Mouse (Mus musculus): ENCODE results near the gene Inpp5k. TPM values are rescaled to one million over a fixed set of nuclear protein-coding genes. Genes with fewer than 3 reads are reported as not detected.

The Inpp5k gene
- polyA plus RNA-seq, 1 experiment from 2014 or later: 26.2 TPM

- H3K27ac ChIP-seq (ENCODE audit: low read depth, low read length): no peak overlapping the region
- H3K27me3 ChIP-seq (ENCODE audit: control insufficient read depth, insufficient read depth, low read length): peaks cover 5% of the 10 kb centered on the region
- DNase-seq (ENCODE audit: low spot score) (no peak), ATAC-seq (ENCODE audit: insufficient read depth, low FRiP score, low TSS enrichment) (no peak)
- no peaks in the 10 kb centered on the region for H3K36me3 ChIP-seq (ENCODE audit: control insufficient read depth, insufficient read depth, low read length)
- no peak overlapping the region for H3K9ac ChIP-seq (ENCODE audit: low read length)
- H3K9me3 ChIP-seq (ENCODE audit: control insufficient read depth, low read length): no peaks in the 10 kb centered on the region
- H3K4me1 ChIP-seq (ENCODE audit: control insufficient read depth, insufficient read depth, low read length): no peaks in the 10 kb centered on the region
- 70% methylated on average over 6 of the region's 6 CpGs for WGBS
- no peak overlapping the region for H3K4me2 ChIP-seq (ENCODE audit: low read depth)
- H3K4me3 ChIP-seq (ENCODE audit: low read depth, low read length): no peak overlapping the region
These were observed 17.0 kb downstream of the Inpp5k start for GRCm38 (mm10) chr11:75647681-75648211.

GRCm38 (mm10) chr11:75649155-75649561 is 18.4 kb downstream of the Inpp5k start:
- Histone ChIP-seq H3K4me2 (ENCODE audit: low read depth) (no peak overlapping the region), H3K4me3 (ENCODE audit: low read depth, low read length) (no peak overlapping the region), H3K4me1 (ENCODE audit: control insufficient read depth, insufficient read depth, low read length) (peaks cover 8% of the 10 kb centered on the region; the same call in 1 of the 2 replicates), H3K27ac (ENCODE audit: low read depth, low read length) (no peak overlapping the region), H3K9me3 (ENCODE audit: control insufficient read depth, low read length) (no peaks in the 10 kb centered on the region), H3K36me3 (ENCODE audit: control insufficient read depth, insufficient read depth, low read length) (no peaks in the 10 kb centered on the region), H3K27me3 (ENCODE audit: control insufficient read depth, insufficient read depth, low read length) (peaks cover 13% of the 10 kb centered on the region), H3K9ac (ENCODE audit: low read length) (no peak overlapping the region)
- ATAC-seq (ENCODE audit: insufficient read depth, low FRiP score, low TSS enrichment) (no peak), DNase-seq (ENCODE audit: low spot score) (no peak)
- 80% methylated on average over 4 of the region's 4 CpGs for WGBS

- peaks cover 14% of the 10 kb centered on the region; the same call in 1 of the 2 replicates for H3K4me1 ChIP-seq (ENCODE audit: control insufficient read depth, insufficient read depth, low read length)
- no peak for DNase-seq (ENCODE audit: low spot score)
- H3K9ac ChIP-seq (ENCODE audit: low read length): peak within 1 kb of the TSS; percentile 76
- H3K27ac ChIP-seq (ENCODE audit: low read depth, low read length): 0 out of 2 replicates have a peak within 1 kb of the TSS, but pooled peaks have one; percentile 44
- H3K27me3 ChIP-seq (ENCODE audit: control insufficient read depth, insufficient read depth, low read length): peaks cover 17% of the 10 kb centered on the region
- ATAC-seq (ENCODE audit: insufficient read depth, low FRiP score, low TSS enrichment): no peak
- 76% methylated on average over 7 of the region's 7 CpGs for WGBS
- H3K4me3 ChIP-seq (ENCODE audit: low read depth, low read length): peak within 1 kb of the TSS; percentile 58
- H3K9me3 ChIP-seq (ENCODE audit: control insufficient read depth, low read length): no peaks in the 10 kb centered on the region
- peak within 1 kb of the TSS; percentile 86 for H3K4me2 ChIP-seq (ENCODE audit: low read depth)
- H3K36me3 ChIP-seq (ENCODE audit: control insufficient read depth, insufficient read depth, low read length): no peaks in the 10 kb centered on the region
These were observed 19.5 kb downstream of the Inpp5k start, which contains the start of gene Myo1c for GRCm38 (mm10) chr11:75650311-75650710. TSS of gene Myo1c (plus strand) at chr11:75650504.

GRCm38 (mm10) chr11:75650958-75651425 is 20.2 kb downstream of the Inpp5k start:
- 0 out of 2 replicates have a peak overlapping the region, but pooled peaks have one; percentile 44 for H3K27ac ChIP-seq (ENCODE audit: low read depth, low read length)
- H3K27me3 ChIP-seq (ENCODE audit: control insufficient read depth, insufficient read depth, low read length): peaks cover 18% of the 10 kb centered on the region
- no peaks in the 10 kb centered on the region for H3K9me3 ChIP-seq (ENCODE audit: control insufficient read depth, low read length)
- no peak for ATAC-seq (ENCODE audit: insufficient read depth, low FRiP score, low TSS enrichment)
- no peak for DNase-seq (ENCODE audit: low spot score)
- peak overlapping the region; percentile 86 for H3K4me2 ChIP-seq (ENCODE audit: low read depth)
- peak overlapping the region; percentile 76 for H3K9ac ChIP-seq (ENCODE audit: low read length)
- peak overlapping the region; percentile 58 for H3K4me3 ChIP-seq (ENCODE audit: low read depth, low read length)
- H3K36me3 ChIP-seq (ENCODE audit: control insufficient read depth, insufficient read depth, low read length): no peaks in the 10 kb centered on the region
- peaks cover 16% of the 10 kb centered on the region; the same call in 1 of the 2 replicates for H3K4me1 ChIP-seq (ENCODE audit: control insufficient read depth, insufficient read depth, low read length)
- WGBS: 45% methylated on average over 13 of the region's 13 CpGs

- Histone ChIP-seq H3K27me3 (ENCODE audit: control insufficient read depth, insufficient read depth, low read length) (peaks cover 18% of the 10 kb centered on the region), H3K36me3 (ENCODE audit: control insufficient read depth, insufficient read depth, low read length) (no peaks in the 10 kb centered on the region), H3K9me3 (ENCODE audit: control insufficient read depth, low read length) (no peaks in the 10 kb centered on the region), H3K9ac (ENCODE audit: low read length) (peak overlapping the region; percentile 76), H3K4me1 (ENCODE audit: control insufficient read depth, insufficient read depth, low read length) (peaks cover 20% of the 10 kb centered on the region), H3K27ac (ENCODE audit: low read depth, low read length) (0 out of 2 replicates have a peak overlapping the region, but pooled peaks have one; percentile 44), H3K4me3 (ENCODE audit: low read depth, low read length) (peak overlapping the region; percentile 58), H3K4me2 (ENCODE audit: low read depth) (peak overlapping the region; percentile 86)
- WGBS: under 1% methylated on average over 50 of the region's 54 CpGs
- DNase-seq (ENCODE audit: low spot score) (peak; percentile 75), ATAC-seq (ENCODE audit: insufficient read depth, low FRiP score, low TSS enrichment) (peak; percentile 46)
These were observed 20.8 kb downstream of the Inpp5k start for GRCm38 (mm10) chr11:75651426-75652221.

- no peak for ATAC-seq (ENCODE audit: insufficient read depth, low FRiP score, low TSS enrichment)
- DNase-seq (ENCODE audit: low spot score): no peak
- WGBS: 17% methylated on average over 20 of the region's 20 CpGs
- peak overlapping the region; percentile 58 for H3K4me3 ChIP-seq (ENCODE audit: low read depth, low read length)
- H3K4me1 ChIP-seq (ENCODE audit: control insufficient read depth, insufficient read depth, low read length): peaks cover 20% of the 10 kb centered on the region
- H3K36me3 ChIP-seq (ENCODE audit: control insufficient read depth, insufficient read depth, low read length): no peaks in the 10 kb centered on the region
- H3K27ac ChIP-seq (ENCODE audit: low read depth, low read length): no peak overlapping the region
- no peaks in the 10 kb centered on the region for H3K9me3 ChIP-seq (ENCODE audit: control insufficient read depth, low read length)
- H3K9ac ChIP-seq (ENCODE audit: low read length): no peak overlapping the region
- H3K4me2 ChIP-seq (ENCODE audit: low read depth): peak overlapping the region; percentile 86
- H3K27me3 ChIP-seq (ENCODE audit: control insufficient read depth, insufficient read depth, low read length): peaks cover 18% of the 10 kb centered on the region
These were observed 21.6 kb downstream of the Inpp5k start for GRCm38 (mm10) chr11:75652222-75652941.

GRCm38 (mm10) chr11:75652942-75653684 is 22.3 kb downstream of the Inpp5k start:
- Histone ChIP-seq H3K27me3 (ENCODE audit: control insufficient read depth, insufficient read depth, low read length) (peaks cover 18% of the 10 kb centered on the region), H3K27ac (ENCODE audit: low read depth, low read length) (no peak overlapping the region), H3K9ac (ENCODE audit: low read length) (no peak overlapping the region), H3K4me3 (ENCODE audit: low read depth, low read length) (peak overlapping the region; percentile 35), H3K36me3 (ENCODE audit: control insufficient read depth, insufficient read depth, low read length) (no peaks in the 10 kb centered on the region), H3K4me2 (ENCODE audit: low read depth) (peak overlapping the region; percentile 60), H3K9me3 (ENCODE audit: control insufficient read depth, low read length) (no peaks in the 10 kb centered on the region), H3K4me1 (ENCODE audit: control insufficient read depth, insufficient read depth, low read length) (peaks cover 20% of the 10 kb centered on the region)
- WGBS: 26% methylated on average over 14 of the region's 14 CpGs
- ATAC-seq (ENCODE audit: insufficient read depth, low FRiP score, low TSS enrichment) (no peak), DNase-seq (ENCODE audit: low spot score) (no peak)

Measured in neural tube, embryonic 11.5 days (tissue).